Mouse (Mus musculus) left cerebral cortex, adult 8-10 months (tissue): ENCODE results near the gene Cap2. TPM values are rescaled to one million over a fixed set of nuclear protein-coding genes. Genes with fewer than 3 reads are reported as not detected.

Source experiments
- DNase-seq, 2 experiments: peaks; one replicate each; pipeline ENCODE4 v3.0.0; 2022; ENCODE audit warnings: low spot score in 2 of 2
- total RNA-seq, 4 experiments: library from RNA; stranded (reverse); gene quantifications; 2 replicates each; pipeline ENCODE4 v1.2.4; 2022

Gene Cap2
- total RNA-seq, 4 experiments from 2014 or later: 205 to 244 (median 221) TPM

- DNase-seq: no peak
These were observed 23.9 kb downstream of the Cap2 start for GRCm38 (mm10) chr13:46525295-46526255.

DNA sequence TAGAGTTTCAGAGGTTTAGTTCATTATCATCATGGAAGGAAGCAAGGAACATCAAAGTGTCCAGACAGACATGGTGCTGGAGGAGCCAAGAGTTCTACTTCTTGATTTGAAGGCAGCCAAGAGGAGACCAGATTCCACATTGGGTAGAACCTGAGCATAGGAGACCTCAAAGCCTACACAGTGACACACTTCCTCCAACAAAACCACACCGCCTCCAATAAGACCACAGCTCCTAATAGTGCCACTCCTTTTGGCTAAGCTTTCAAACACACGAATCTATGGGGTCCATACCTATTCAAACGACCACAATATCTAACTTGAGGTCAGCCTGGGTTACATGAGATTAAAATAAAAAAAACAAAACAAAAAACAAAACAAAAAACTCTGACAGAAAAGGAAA lies 25.0 kb downstream of the Cap2 start:
- DNase-seq: no peak

DNA sequence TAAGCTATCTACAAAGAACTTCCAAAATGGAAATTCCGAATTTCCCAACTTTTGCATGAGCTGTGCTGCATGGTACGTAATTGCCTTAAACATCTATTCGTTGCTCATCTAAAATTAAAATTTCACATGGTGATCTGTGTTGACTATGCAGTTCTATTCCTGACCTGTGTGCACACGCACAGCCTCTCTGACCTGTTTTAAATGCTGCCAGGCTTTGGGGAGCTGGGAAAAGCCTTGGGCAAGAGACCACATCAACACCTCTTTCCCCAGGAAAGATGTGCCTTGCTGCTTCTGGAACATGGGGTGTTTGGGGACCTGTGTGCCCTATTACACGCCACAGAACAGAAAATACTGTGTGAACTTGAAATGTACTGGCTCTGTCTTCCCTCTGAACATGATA lies 25.7 kb downstream of the Cap2 start:
- no peak for DNase-seq

- no peak for DNase-seq
These were observed 27.4 kb downstream of the Cap2 start for GRCm38 (mm10) chr13:46529037-46529436.

DNA sequence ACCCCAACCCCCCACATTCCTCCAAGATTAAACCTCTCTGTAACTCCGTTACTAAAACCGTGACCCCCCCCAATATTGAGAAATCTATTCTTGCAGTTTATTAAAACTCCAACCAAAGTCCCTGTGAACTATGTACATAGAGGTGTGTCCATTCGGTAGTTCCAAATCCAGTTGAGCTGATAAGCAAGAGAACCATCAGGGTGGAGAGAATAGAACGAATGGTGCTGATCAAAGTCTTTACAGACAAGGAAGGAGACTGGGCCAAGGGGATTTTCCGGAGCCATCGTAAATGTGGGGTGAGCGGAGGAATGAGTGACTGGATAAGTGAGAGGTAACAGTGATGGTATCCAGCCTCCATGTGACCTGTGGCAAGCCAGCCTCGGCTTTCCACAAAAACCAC lies 28.9 kb downstream of the Cap2 start:
- DNase-seq: no peak

DNA sequence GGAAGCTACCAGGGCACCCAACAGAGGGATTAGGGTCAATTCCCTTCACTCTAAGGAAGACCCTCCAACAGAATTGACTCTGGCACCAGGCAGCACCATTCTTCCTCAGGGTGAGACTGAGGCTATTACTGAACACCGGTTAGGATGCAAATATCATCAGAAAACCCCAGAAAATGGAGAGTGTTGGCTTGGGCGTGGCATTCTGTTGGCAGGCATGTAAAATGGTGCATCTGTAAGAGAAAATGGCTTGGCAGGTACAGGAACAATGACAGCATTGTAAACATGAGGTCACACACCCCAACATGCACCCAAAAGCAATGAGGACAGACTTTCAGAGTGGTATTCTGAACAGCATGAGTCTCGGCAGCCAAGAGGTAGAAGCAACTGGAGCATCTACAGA lies 30.0 kb downstream of the Cap2 start:
- DNase-seq: no peak

- DNase-seq: no peak
These were observed 30.6 kb downstream of the Cap2 start for GRCm38 (mm10) chr13:46532276-46532675.

- DNase-seq: no peak
These were observed 31.9 kb downstream of the Cap2 start for GRCm38 (mm10) chr13:46533342-46534129.

DNA sequence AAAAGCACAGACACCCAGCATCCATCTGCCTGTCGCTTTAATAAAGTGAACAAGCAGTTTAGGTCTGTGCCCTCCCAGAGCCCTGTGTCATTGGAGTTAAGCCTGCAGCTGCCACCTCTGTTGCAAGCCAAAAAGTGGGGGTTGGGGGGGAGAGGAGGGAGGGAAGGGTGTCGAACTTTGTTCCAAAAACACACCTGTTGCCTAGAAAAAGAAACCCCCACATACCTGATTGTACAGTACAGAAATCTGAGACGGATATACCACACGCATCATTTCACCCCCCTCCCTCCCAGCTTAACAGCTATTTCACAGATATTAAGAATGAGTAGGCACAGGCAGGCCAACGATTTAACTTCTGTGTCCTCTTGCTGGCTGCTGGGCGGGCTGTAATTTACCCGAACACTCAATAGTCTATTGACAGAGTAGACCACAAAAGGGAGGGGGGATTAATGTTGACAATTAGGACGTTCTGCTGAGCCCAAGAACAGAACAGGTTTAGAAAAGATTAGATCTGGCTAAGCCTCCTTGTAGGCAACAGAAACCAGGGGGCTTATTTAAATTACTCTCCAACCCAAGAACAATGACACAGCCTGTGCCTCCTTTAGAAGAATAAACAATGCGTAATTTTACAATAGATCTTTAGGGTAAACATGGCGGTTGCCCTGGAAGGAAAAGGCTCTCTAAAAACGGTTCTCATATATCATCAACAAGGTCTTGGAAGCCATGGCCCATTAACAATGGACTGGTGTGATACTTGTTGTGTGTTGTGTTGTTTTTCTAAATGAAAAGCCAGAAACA lies 32.7 kb downstream of the Cap2 start:
- no peak for DNase-seq

DNA sequence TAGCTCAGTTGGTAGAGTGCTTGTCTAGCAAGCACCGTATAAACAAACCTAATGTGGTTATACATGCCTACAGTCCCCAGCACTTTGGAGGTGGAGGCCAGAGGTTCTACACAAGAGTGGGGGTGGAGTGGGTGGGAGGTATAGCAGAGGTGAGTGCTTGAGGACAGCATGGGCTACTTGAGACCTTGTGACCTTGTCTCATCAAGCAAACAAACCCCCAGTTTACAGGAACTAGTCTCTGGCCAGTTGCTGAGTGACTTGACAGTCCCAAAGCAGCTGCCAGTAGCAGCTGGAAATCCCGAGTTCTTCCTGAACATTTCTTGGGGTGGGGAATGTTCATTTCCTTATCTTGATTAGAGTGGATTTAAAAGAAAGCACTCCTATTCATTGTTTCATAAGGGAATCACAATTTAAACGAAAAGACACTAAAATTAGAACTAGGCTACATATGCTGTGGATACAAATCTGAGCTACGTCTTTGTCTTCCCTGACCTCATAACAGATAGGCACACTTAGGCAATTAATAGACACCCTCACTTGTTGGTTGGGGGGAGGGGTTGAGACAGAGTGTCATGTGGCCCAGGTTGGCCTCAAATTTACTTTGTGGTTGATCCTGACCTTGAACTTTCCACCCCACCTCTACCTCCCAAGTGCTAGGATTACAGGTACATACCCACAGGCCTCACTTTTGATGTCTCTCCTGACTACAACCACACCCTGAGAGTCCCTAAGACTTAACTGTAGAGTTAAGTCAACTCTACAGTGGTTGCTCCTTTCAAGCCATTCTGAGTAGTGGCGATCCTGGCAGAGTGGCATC lies 33.5 kb downstream of the Cap2 start:
- DNase-seq: no peak

- no peak for DNase-seq
These were observed 37.6 kb downstream of the Cap2 start for GRCm38 (mm10) chr13:46539284-46539683.

- no peak for DNase-seq
These were observed 39.3 kb downstream of the Cap2 start for GRCm38 (mm10) chr13:46540943-46541342.

GRCm38 (mm10) chr13:46542782-46543181 lies 41.1 kb downstream of the Cap2 start:
- DNase-seq: no peak

DNA sequence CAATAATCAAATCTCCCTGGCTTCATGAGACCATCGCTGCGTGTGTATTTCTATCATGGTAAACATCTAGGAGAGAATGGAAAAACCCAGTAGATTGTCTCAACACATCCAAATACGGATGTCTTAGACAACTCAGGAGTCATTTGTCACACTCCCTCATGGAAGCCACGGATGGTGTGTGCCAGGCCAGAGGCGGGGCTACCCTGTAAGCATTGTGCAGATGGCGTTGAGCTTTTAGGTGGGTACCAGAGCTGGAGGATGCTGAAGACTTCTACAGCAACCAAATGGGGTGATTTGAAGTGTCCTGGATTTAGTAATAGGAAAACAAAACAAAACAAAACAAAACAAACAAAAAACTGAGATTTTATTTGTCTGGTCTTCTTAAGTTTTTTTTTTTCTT lies 43.0 kb downstream of the Cap2 start:
- no peak for DNase-seq

DNA sequence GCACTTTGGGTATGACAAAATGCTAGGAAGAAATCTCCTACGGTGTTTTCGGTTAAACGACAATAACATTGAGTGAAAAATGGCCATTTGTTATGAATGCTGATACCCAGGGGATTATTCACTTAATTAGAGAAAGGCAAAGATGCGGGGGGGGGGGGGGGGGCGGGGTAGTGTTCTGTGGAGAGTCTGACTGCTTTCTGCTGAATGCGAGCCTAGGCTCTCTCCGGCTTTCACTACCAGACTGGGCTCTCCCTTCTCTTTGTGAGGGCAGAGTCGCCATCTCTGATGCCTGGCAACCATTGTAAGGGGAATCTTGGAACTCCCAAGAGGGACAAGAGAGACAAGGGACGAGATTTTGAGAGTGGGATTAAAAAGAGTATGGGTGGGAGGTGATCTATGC lies 43.4 kb downstream of the Cap2 start:
- DNase-seq: no peak

GRCm38 (mm10) chr13:46546846-46547245 lies 45.2 kb downstream of the Cap2 start:
- no peak for DNase-seq

GRCm38 (mm10) chr13:46547253-46547652 lies 45.6 kb downstream of the Cap2 start:
- no peak for DNase-seq

DNA sequence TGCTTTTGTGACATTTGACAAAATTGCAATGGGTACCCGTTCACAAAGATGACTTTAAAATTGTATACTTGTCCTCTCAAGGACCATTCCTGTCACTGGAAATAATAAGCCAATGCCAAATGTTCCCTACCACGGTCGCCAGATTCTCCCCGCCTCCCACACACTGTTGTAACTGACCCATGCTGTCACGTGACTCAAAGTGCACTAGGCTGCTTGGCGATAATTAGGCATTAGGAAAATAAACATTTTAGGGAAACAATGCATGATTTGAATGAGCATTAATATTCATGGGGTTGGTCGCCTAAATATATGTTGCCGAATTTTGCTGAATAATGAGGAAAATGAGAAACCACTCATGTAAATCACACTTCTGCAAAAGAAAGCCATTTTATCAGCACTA lies 46.5 kb downstream of the Cap2 start:
- DNase-seq: no peak

DNA sequence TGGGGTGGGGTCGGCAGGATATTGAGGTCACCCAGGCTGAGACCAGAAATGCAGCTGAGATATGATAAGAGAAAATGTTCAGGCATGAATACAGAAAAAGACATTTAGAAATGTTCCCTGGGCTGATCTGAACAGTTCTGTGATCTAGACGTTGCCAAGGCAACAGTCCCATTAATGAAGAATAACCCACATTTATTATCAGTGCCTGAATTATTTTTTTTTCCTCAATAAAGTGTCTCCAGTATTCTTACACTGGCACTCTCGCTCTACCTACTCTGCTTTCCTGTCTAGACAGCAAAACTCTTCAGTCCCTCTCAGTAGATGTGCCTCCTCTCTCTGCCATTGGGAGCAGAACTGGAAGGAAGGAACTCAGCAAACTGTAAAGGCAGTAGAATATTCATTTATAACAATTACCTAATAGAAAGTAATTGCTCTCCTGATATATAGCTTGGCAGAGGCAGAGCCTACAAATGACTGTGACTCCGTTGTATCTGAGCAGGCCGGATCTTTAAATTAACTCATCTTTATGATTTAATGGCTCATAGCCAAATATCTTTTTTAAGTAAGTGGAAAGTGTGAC lies 47.0 kb downstream of the Cap2 start:
- no peak for DNase-seq

DNA sequence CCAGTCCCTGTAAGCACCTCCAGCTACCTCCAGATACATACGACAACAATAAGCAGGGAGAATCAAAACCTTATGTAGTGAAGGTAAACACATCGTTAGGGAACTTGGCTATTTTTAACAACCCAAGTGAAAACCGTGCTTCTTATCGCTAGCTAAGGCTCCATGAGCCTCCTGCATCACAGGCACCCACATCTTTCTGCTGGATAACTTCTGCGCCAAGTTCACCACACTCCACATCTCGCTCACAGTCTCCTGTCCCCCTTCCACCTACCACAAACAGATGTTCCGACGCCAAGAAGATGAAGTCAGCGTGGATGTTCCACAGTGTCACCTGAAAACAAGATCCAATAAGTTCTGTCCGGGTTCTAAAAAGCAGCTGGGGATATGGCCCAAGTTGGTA lies 49.0 kb downstream of the Cap2 start:
- DNase-seq: no peak
